Comparison of ENCODE assay signal across 8 mouse cellular contexts in the genomic region with DNA sequence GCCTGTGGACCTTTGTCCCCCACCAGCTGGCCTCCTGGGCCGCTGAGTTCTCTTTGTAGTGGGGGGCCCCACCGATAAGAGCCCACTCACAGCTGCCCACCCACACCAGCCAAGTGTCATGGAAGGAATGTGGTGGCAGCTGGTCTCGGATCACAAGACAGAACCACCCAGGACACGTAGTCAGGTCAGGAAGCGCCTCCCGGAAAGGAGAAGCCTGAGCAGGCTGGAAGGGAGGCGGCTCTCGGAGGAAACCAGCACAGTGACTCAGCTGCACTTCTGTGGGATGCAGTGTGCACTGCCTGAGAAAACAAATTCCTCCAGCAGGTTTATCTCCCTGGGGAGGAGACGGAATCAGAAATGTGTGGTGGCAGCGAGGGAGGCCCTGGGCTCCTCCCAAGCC.
A peak's percentile ranks its signal among the peaks of the same experiment; 100 is the strongest.
DNase-seq lines count a peak whose midpoint lies in the region; ATAC-seq lines count a peak whose summit lies in the region.

No protein-coding gene starts in this region.

- DNase-seq in frontal cortex, postnatal 14 days (ENCODE audit: low spot score in 2 of 2) = no peak
- no peak for DNase-seq in embryonic facial prominence, embryonic 10.5 days (ENCODE audit: low spot score)
- peak; percentile 50 to 61 for DNase-seq in kidney, adult 8-10 months
- peak; percentile 82 for DNase-seq in lung, postnatal 36 days
- no peak for DNase-seq in thymus, postnatal 14 days
- DNase-seq in MN1 (ENCODE audit: low spot score) = no peak
- DNase-seq in cerebellum, adult 11 months = no peak

- no peaks in the 10 kb centered on the region for H3K36me3 ChIP-seq in embryonic facial prominence, embryonic 10.5 days (replicated peaks)

- ATAC-seq in frontal cortex, adult (ENCODE audit: low TSS enrichment) = peak; percentile 91

- WGBS in embryonic facial prominence, embryonic 10.5 days = 80% methylated on average over 10 of the region's 10 CpGs

- peaks cover 36% of the 10 kb centered on the region for H3K27me3 ChIP-seq in embryonic facial prominence, embryonic 10.5 days (replicated peaks; ENCODE audit: low read depth, poor library complexity, severe bottlenecking)

- 0 out of 2 replicates have a peak overlapping the region, but pooled peaks have one; percentile 24 for H3K27ac ChIP-seq in embryonic facial prominence, embryonic 10.5 days (replicated peaks)

- H3K9me3 ChIP-seq in embryonic facial prominence, embryonic 10.5 days = no peaks in the 10 kb centered on the region

- H3K4me1 ChIP-seq in embryonic facial prominence, embryonic 10.5 days = peaks cover 28% of the 10 kb centered on the region

- no peak overlapping the region for H3K4me3 ChIP-seq in embryonic facial prominence, embryonic 10.5 days

Comparison
In these comparisons a context has a peak if more than half of its experiments do, and no peak if none do; other contexts are left out.
1. DNase-seq: peak in kidney, adult 8-10 months (2 of 2) and lung, postnatal 36 days (single experiment); none in frontal cortex, postnatal 14 days (0 of 2), embryonic facial prominence, embryonic 10.5 days (single experiment), thymus, postnatal 14 days (single experiment), MN1 (single experiment) and cerebellum, adult 11 months (single experiment).